Mouse (Mus musculus) central nervous system, embryonic 14 days (tissue): ENCODE results near the gene E2f2. TPM values are rescaled to one million over a fixed set of nuclear protein-coding genes. Genes with fewer than 3 reads are reported as not detected.

Experiments used
- polyA plus RNA-seq: library from polyadenylated mRNA; depleted of rRNA; stranded (reverse); fragments of >200 nt; gene quantifications from 2 replicates; pipeline ENCODE4 v1.2.3, GENCODE M21; 2012; rRNA removed

Gene E2f2
- polyA plus RNA-seq = 4.5 and 6.0 TPM in 2 replicates

DNA sequence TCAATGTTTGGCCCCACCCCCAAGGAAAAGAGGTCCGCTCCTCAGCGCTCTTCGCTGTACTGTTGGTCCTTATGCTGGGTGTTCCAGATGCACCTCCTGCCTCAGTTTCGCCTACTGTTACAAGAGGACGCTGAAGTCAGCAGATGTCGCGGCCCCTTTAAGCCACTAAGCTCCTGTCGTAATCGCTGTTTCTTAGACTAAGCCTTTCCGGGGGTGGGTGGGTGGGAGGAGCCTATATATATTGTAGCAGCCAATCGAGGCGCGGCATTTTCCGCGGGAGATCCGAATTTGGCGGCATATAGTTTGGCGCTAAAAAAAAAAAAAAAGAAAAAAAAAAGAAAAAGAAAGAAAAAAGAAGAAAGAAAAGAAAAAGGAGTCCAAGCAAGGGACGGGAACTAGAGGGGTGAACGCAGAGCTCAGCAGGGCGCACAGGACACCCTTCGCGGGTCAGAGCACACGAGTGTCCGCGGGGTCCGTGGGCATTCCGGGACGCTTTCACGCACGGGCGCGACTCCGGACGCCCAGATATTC, at the start of gene E2f2:
TSS of gene E2f2 (plus strand) at position 384 of the 531 bp plus-strand sequence.

DNA sequence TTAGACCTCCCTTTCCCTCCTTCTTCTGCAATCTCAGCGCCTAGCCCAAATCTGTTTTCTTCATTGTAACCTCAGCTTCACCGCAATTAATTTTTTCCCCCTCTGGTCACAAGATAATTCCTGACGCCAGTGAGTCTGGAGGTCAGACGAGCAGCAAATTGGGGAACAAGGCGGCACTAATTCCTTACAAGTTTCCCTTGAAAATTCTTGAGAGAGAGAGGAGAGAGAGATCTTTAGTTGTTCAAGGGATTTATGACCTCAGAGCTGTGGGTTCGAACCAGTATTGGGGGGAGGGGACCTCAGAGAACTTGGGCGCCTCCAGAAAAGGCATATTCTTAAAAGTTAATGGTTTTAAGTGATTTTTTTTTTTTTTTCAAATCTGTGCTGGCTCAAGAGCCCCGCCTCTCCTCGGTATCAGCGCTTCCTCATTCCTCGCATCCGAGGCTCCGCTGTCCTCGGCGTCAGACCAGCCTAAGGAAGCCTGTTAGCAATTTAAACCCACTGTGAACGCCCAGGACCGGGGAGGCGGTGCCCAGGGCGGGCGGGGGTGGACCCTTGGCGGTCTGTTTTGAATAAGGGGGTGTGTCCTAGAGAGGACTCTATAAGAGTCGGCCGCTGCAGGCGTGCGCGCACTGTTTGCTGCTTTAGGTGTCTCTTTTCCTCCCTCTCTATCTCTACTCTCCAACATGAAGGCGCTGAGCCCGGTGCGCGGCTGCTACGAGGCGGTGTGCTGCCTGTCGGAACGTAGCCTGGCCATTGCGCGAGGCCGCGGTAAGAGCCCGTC, 28.8 kb upstream of the E2f2 start, which contains the start of gene Id3:
TSS of gene Id3 (plus strand) at position 305 of the 784 bp plus-strand sequence.

DNA sequence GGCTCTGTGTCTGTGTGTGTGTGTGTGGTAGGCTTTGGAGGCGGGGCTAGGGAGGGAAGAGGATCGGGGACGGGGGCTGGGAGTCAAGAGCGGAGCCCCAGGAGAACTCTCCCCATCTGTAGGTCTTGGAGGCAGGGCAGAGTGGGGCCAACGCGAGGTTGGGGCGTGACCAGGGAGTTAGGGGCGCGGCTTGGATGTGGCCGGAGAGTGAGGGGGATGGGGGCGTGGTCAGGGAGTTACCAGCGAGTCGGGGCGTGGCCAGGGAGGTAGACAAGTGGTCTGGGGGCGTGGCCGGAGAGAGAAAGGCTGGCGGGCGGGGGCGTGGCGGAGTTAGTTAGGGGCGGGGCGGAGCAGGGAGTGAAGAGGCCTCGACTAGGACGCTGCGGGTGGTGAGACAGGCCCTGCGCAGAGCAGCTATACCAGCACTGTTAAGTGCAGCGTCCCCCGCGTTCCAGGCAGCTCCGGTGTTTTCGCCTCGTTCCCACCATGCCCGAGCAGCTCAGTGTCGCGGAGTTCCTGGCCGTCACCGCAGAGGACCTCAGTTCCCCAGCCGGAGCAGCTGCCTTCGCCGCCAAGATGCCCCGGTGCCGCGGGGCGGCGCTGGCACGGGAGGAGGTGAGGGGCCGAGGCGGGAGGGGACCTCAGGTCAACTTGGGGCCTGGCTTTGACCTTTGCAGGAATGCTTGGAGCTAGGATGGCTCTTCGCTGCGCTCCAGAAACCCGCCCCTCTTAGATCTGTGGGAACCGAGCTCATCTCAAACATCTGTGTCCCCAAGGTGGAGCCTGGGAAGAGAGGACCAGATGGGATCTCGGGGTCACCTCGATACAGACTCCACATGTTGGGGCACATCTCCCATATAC, 34.1 kb downstream of the E2f2 start, which contains the start of gene Asap3:
TSS of gene Asap3 (plus strand) at position 333 of the 861 bp plus-strand sequence.

Other genes starting within 250 kb of the E2f2 start
- gene Hmgcl, start 225.9 kb upstream of the E2f2 start, polyA plus RNA-seq = 50.2 and 56.2 TPM in 2 replicates
- 41.8 and 55.7 TPM in 2 replicates for gene Gale, start 208.7 kb upstream of the E2f2 start, polyA plus RNA-seq
- gene Lypla2, start 199.8 kb upstream of the E2f2 start, polyA plus RNA-seq = 170 and 172 TPM in 2 replicates
- 49.7 and 50.1 TPM in 2 replicates for gene Pithd1, start 185.1 kb upstream of the E2f2 start, polyA plus RNA-seq
- gene Eloa, start 150.6 kb upstream of the E2f2 start, polyA plus RNA-seq = 20.4 and 21.3 TPM in 2 replicates
- 1,047 and 1,063 TPM in 2 replicates for gene Rpl11, start 119.0 kb upstream of the E2f2 start, polyA plus RNA-seq
- gene Id3, start 28.9 kb upstream of the E2f2 start, polyA plus RNA-seq = 115 and 144 TPM in 2 replicates
- gene Asap3, start 34.0 kb downstream of the E2f2 start, polyA plus RNA-seq = 5.4 and 9.5 TPM in 2 replicates
- 1.0 and 3.6 TPM in 2 replicates for gene Tcea3, start 75.3 kb downstream of the E2f2 start, polyA plus RNA-seq
- gene Zfp46, start 112.3 kb downstream of the E2f2 start, polyA plus RNA-seq = 50.0 and 51.8 TPM in 2 replicates
- gene Hnrnpr, start 138.5 kb downstream of the E2f2 start, polyA plus RNA-seq = 169 and 188 TPM in 2 replicates